Mouse (Mus musculus) thymus, adult 2 months (tissue): Measurements from ENCODE around the gene Sipa1l2. TPM values are rescaled to one million over a fixed set of nuclear protein-coding genes. Genes with fewer than 3 reads are reported as not detected.

Source experiments
- DNase-seq: peaks from one replicate; pipeline ENCODE4 v3.0.0; 2021
- H3K27ac ChIP-seq: fragments of 200-500 bp; 2 replicates; pipeline ENCODE4 v1.5.1; 2012; ENCODE audit warnings: low read length, control low read depth; ENCODE audit not compliant: control insufficient read depth, insufficient read depth
- H3K27me3 ChIP-seq: fragments of 200-500 bp; 2 replicates; pipeline ENCODE4 v1.6.1; 2012; ENCODE audit warnings: mild to moderate bottlenecking, low read length, moderate library complexity, mixed read lengths; ENCODE audit not compliant: control insufficient read depth, insufficient read depth
- H3K36me3 ChIP-seq: fragments of 200-500 bp; 2 replicates; pipeline ENCODE4 v1.6.1; 2012; ENCODE audit warnings: mild to moderate bottlenecking, low read length, moderate library complexity; ENCODE audit not compliant: control insufficient read depth, insufficient read depth
- H3K4me1 ChIP-seq: fragments of 200-500 bp; replicated peaks from 2 replicates; pipeline ENCODE4 v1.6.1; 2012; ENCODE audit warnings: low read length; ENCODE audit not compliant: control insufficient read depth, insufficient read depth
- H3K4me3 ChIP-seq: fragments of 200-500 bp; 2 replicates; pipeline ENCODE4 v1.5.1; 2012; ENCODE audit warnings: mild to moderate bottlenecking, low read length, control low read depth, moderate library complexity; ENCODE audit not compliant: control insufficient read depth, insufficient read depth
- CTCF ChIP-seq: fragments of 200-500 bp; IDR thresholded peaks from 2 replicates; pipeline ENCODE4 v1.5.1; 2012; ENCODE audit warnings: mild to moderate bottlenecking, control low read depth, low read length, moderate library complexity, borderline replicate concordance; ENCODE audit not compliant: control insufficient read depth, poor library complexity, insufficient read depth; ENCODE audit errors: extremely low read depth
- POLR2A ChIP-seq: fragments of 200-500 bp; IDR thresholded peaks from 2 replicates; pipeline ENCODE4 v1.6.1; 2012; ENCODE audit warnings: mild to moderate bottlenecking, low read length, control low read depth, moderate library complexity; ENCODE audit not compliant: control insufficient read depth, poor library complexity, insufficient read depth; ENCODE audit errors: extremely low read depth
- WGBS: fragments of 180-500 bp; shearing (Covaris S2); methylation state at CpG from one replicate; pipeline ENCODE4 v1.1.7; 2018; 5-methylcytosine and 5-hydroxymethylcytosine counted together
- polyA plus RNA-seq: library from polyadenylated mRNA; depleted of rRNA; stranded (reverse); fragments of >200 nt; gene quantifications from 2 replicates; pipeline ENCODE4 v1.2.3, GENCODE M21; 2012; rRNA removed

The Sipa1l2 gene
- polyA plus RNA-seq, result 10.9 and 11.7 TPM in 2 replicates

- H3K4me1 ChIP-seq, result peaks cover 7% of the 10 kb centered on the region
- no peaks in the 10 kb centered on the region for H3K27me3 ChIP-seq
- WGBS, result 1% methylated on average over 127 of the region's 129 CpGs
- H3K4me3 ChIP-seq, result peak within 1 kb of the TSS; percentile 86
- TF ChIP-seq CTCF, result no peak
- TF ChIP-seq POLR2A, result peak; percentile 70; the same call in 1 of the 2 replicates
- no peak within 1 kb of the TSS for H3K27ac ChIP-seq
- peak; percentile 99 for DNase-seq
- no peaks in the 10 kb centered on the region for H3K36me3 ChIP-seq
These were observed at the start of gene Sipa1l2 for GRCm38 (mm10) chr8:125569533-125570365. Gene Sipa1l2 (minus strand): TSS chr8:125569808.

- Histone ChIP-seq H3K27me3 (no peaks in the 10 kb centered on the region), H3K36me3 (no peaks in the 10 kb centered on the region), H3K4me1 (peaks cover 7% of the 10 kb centered on the region), H3K4me3 (no peak overlapping the region), H3K27ac (no peak overlapping the region)
- WGBS, result 65% methylated on average over 16 of the region's 16 CpGs
- no peak for TF ChIP-seq CTCF
- no peak for TF ChIP-seq POLR2A
- DNase-seq, result no peak
These were observed 49.1 kb upstream of the Sipa1l2 start for GRCm38 (mm10) chr8:125618543-125619335.

DNA sequence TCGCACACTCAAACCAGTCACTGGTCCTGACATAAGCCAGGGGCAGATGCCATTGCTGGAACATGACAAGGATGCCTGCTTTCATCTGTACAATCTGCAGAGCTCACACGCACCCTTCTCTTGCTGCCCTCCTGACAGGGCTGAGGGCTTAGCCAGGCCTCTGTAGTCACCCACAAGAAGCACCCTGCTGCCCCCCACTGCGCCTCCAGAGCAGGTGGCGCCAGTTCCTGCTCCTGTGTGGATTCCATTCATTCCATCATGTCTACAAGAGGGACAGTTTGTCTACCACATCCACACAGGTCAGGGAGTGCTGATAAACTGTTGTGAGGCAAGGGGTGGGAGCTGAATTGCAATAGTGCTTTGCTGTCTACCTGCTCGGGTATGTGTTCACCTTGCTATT lies 47.3 kb upstream of the Sipa1l2 start:
- no peaks in the 10 kb centered on the region for H3K27me3 ChIP-seq
- no peak for DNase-seq
- H3K4me1 ChIP-seq, result peaks cover 7% of the 10 kb centered on the region
- WGBS, result 90% methylated on average over 5 of the region's 5 CpGs
- no peak overlapping the region for H3K27ac ChIP-seq
- TF ChIP-seq CTCF (no peak), POLR2A (no peak)
- H3K4me3 ChIP-seq, result no peak overlapping the region
- H3K36me3 ChIP-seq, result no peaks in the 10 kb centered on the region

DNA sequence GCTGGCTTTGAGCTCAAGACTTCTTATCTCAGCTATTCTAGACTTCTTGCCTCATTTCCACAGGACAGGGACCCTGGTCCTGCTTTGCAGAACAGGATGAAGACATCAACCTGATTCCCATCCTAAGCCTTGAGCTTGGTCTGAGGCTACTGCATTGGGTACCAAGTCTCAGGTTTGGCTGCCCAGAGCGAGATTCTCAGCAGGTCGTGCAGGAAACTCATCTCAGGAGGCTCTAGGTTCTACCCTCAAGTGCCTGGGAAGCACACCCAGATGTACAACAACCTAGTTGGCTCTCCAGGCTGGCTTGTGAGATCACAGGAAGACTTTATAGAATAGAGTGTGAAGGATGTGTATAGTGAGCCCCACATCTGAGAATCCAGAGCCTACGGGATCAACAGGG lies 46.4 kb upstream of the Sipa1l2 start:
- no peak overlapping the region for H3K4me3 ChIP-seq
- no peaks in the 10 kb centered on the region for H3K36me3 ChIP-seq
- H3K4me1 ChIP-seq, result peaks cover 7% of the 10 kb centered on the region
- no peak for DNase-seq
- 87% methylated on average over 3 of the region's 3 CpGs for WGBS
- H3K27ac ChIP-seq, result no peak overlapping the region
- TF ChIP-seq CTCF (no peak), POLR2A (no peak)
- no peaks in the 10 kb centered on the region for H3K27me3 ChIP-seq

GRCm38 (mm10) chr8:125613552-125613951 lies 43.9 kb upstream of the Sipa1l2 start:
- no peaks in the 10 kb centered on the region for H3K4me1 ChIP-seq
- H3K36me3 ChIP-seq, result no peaks in the 10 kb centered on the region
- TF ChIP-seq POLR2A, result no peak
- no peak for TF ChIP-seq CTCF
- H3K4me3 ChIP-seq, result no peak overlapping the region
- DNase-seq, result no peak
- no peak overlapping the region for H3K27ac ChIP-seq
- H3K27me3 ChIP-seq, result no peaks in the 10 kb centered on the region
- WGBS, result 95% methylated on average over 2 of the region's 2 CpGs

DNA sequence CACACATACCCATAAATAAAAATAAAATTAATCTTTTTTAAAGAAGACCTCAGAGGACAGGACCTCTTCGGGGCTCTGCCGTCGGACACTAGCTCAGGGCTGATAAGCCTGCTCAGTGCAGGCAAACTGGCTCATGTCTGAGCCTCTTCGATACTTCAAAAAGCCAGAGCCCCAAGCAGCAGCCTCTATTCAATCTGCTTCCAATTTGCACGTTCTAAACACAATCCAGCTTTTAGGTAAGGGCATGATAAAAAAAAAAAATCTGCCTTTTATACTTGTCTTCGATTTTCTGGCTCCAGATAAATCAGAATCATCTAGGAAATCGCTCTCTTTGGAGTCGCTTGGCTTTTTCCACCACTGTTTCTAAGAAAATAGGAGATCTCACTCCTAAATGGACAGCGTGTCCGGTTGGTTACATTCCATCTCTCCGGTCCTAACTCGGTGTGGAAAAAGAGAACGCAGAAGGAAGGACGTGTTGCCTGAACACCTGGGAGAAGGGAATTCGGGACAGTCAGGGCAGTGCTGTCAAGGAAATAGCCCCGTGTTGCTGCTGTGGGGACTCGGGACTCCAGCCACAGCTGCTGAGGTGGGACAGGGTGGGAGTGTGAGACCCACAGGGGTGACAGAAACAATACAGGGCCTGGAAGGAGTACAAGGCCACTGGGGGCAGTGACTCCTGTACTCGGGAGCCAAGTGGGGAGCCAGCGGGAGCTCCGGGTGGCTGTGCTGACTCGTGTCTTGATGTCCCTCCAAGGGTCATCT lies 42.4 kb upstream of the Sipa1l2 start:
- no peak for DNase-seq
- H3K27ac ChIP-seq, result no peak overlapping the region
- H3K36me3 ChIP-seq, result no peaks in the 10 kb centered on the region
- no peaks in the 10 kb centered on the region for H3K27me3 ChIP-seq
- no peak for TF ChIP-seq CTCF
- no peak for TF ChIP-seq POLR2A
- H3K4me3 ChIP-seq, result no peak overlapping the region
- no peaks in the 10 kb centered on the region for H3K4me1 ChIP-seq
- 94% methylated on average over 21 of the region's 21 CpGs for WGBS
